Mouse (Mus musculus) lung, postnatal 0 days (tissue): ENCODE data around the gene Nck2.
"Not testable (repeated sequence)": the region's sequence is repeated elsewhere in the genome, so short reads cannot be mapped to it uniquely, and the experiment has no call there.

Experiments used
- CTCF ChIP-seq: IDR thresholded peaks from 2 replicates; pipeline ENCODE4 v1.5.1; 2016; ENCODE audit warnings: antibody characterized with exemption, mild to moderate bottlenecking
- EP300 ChIP-seq: IDR thresholded peaks from 2 replicates; pipeline ENCODE4 v1.6.1; 2016; ENCODE audit warnings: antibody characterized with exemption, mild to moderate bottlenecking, control low read depth

- not testable (repeated sequence) for TF ChIP-seq CTCF, EP300
Measured at GRCm38 (mm10) chr1:43533497-43533896, 89.1 kb downstream of the Nck2 start.
